Mouse (Mus musculus) frontal cortex, adult (tissue): ENCODE measurements at regions not wholly inside any gene's neighbourhood (a gene's known extent, or its start where the extent isn't known, plus 50 kb on each side); places are given as distances from the start of the nearest gene placed in this dataset.

Source experiments
- ATAC-seq: cut with Nextera tagmentation; 2 replicates; pipeline ENCODE4 v1.9.2; 2017; ENCODE audit warnings: mild to moderate bottlenecking, moderate library complexity, mixed read lengths; ENCODE audit not compliant: low TSS enrichment

- ATAC-seq = 0 out of 2 replicates have a peak, but pooled peaks have one; percentile 21
Measured at GRCm38 (mm10) chr13:51973461-51973860, 127.0 kb downstream of the Gadd45g start.

- no peak for ATAC-seq
Measured at GRCm38 (mm10) chr13:51974101-51974500, 127.6 kb downstream of the Gadd45g start.

GRCm38 (mm10) chr13:51975330-51975729 lies 128.9 kb downstream of the Gadd45g start:
- ATAC-seq = no peak

- ATAC-seq = no peak
Measured at GRCm38 (mm10) chr13:51975801-51976601, 129.5 kb downstream of the Gadd45g start.

GRCm38 (mm10) chr13:51976620-51977214 lies 130.2 kb downstream of the Gadd45g start:
- no peak for ATAC-seq

- no peak for ATAC-seq
Measured at GRCm38 (mm10) chr13:51979301-51979977, 133.0 kb downstream of the Gadd45g start.

- ATAC-seq = no peak
Measured at GRCm38 (mm10) chr13:51980344-51980743, 133.9 kb downstream of the Gadd45g start.

- no peak for ATAC-seq
Measured at GRCm38 (mm10) chr13:51983002-51983401, 136.5 kb downstream of the Gadd45g start.

GRCm38 (mm10) chr13:51983575-51983974 lies 137.1 kb downstream of the Gadd45g start:
- ATAC-seq = no peak

- no peak for ATAC-seq
Measured at GRCm38 (mm10) chr13:51991339-51991738, 144.9 kb downstream of the Gadd45g start.

- no peak for ATAC-seq
Measured at GRCm38 (mm10) chr13:51992878-51993277, 146.4 kb downstream of the Gadd45g start.

- no peak for ATAC-seq
Measured at GRCm38 (mm10) chr13:51996163-51996562, 149.7 kb downstream of the Gadd45g start.

GRCm38 (mm10) chr13:51998542-51998941 lies 152.1 kb downstream of the Gadd45g start:
- no peak for ATAC-seq

GRCm38 (mm10) chr13:52001811-52002210 lies 155.3 kb downstream of the Gadd45g start:
- no peak for ATAC-seq

- no peak for ATAC-seq
Measured at GRCm38 (mm10) chr13:52003946-52004539, 157.6 kb downstream of the Gadd45g start.

- ATAC-seq = no peak
Measured at GRCm38 (mm10) chr13:52007585-52008395, 161.3 kb downstream of the Gadd45g start.

- no peak for ATAC-seq
Measured at GRCm38 (mm10) chr13:52009231-52009630, 162.8 kb downstream of the Gadd45g start.

- ATAC-seq = no peak
Measured at GRCm38 (mm10) chr13:52009766-52010165, 163.3 kb downstream of the Gadd45g start.

GRCm38 (mm10) chr13:52011001-52011400 lies 164.5 kb downstream of the Gadd45g start:
- ATAC-seq = no peak

GRCm38 (mm10) chr13:52013182-52013581 lies 166.7 kb downstream of the Gadd45g start:
- no peak for ATAC-seq

GRCm38 (mm10) chr13:52013757-52014156 lies 167.3 kb downstream of the Gadd45g start:
- ATAC-seq = no peak
